Mouse (Mus musculus) frontal cortex, adult 2 months (tissue): ENCODE data around the gene Slain2. TPM values are rescaled to one million over a fixed set of nuclear protein-coding genes. Genes with fewer than 3 reads are reported as not detected.

ENCODE experiments used
- DNase-seq, 2 experiments: peaks; one replicate each; pipeline ENCODE4 v3.0.0; 2022; ENCODE audit warnings: low spot score in 1 of 2; ENCODE audit errors: extremely low spot score in 1 of 2
- polyA plus RNA-seq: library from polyadenylated mRNA; depleted of rRNA; stranded (reverse); fragments of >200 nt; gene quantifications from 2 replicates; pipeline ENCODE4 v1.2.3, GENCODE M21; 2012; rRNA removed

Gene Slain2
- polyA plus RNA-seq: 14.3 and 15.4 TPM in 2 replicates

- peak; percentile 79 to 94 for DNase-seq
These were observed at the start of gene Slain2 for GRCm38 (mm10) chr5:72913648-72914557. TSS of gene Slain2 (plus strand) at chr5:72914304.

DNA sequence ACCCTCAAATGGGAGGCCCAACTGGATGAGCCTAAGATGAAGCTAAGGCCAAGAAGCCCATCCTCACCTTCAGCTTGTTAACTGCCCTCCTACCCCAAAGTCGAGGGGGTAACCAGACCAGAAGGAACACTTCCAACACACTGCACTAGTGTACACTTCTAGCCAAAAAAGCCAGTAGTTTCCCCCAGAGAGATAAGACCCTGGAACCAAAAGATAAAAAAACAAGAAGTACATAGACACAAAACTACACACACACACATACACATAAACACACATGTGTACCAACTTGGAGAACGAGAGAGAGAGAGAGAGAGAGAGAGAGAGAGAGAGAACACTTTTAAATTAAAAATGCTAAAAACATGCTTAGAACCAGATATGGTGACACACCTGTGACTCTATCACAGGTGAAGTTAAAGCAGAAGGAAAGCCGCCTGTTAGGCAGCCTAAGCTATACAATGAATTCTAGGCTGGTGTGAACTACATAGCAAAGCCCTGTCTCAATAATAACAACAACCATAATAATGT, 49.4 kb upstream of the Slain2 start:
- no peak for DNase-seq

DNA sequence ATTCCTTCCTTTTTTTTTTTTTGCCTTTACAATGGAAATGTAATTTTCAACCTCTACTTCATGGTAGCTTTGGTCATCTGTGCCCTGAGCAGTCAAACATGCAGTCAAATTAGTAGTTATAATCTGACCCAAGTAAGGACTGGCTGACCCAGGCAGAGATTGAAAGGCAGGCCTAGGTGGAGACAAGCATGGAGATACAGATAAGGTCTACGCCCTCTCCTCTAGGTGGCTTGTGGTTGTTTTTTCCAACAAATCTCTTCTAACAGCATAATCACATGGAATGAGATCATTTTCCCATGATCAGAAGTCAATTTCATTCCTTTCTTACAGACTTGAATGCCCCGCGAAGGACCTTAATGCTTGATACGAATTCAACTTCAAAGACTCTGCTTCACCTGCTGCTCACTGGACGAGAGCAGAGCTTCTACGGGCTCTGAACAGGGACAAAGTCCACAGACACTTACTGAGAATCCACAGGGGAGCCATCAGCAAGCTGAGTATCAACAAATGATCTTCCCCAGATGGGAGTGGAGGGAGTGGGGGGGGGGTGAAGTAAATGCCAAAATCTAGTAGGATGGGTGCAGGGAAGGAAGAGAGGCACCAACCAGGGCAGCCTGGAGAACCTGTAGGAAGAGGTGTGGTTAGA, 47.7 kb upstream of the Slain2 start:
- no peak for DNase-seq

DNA sequence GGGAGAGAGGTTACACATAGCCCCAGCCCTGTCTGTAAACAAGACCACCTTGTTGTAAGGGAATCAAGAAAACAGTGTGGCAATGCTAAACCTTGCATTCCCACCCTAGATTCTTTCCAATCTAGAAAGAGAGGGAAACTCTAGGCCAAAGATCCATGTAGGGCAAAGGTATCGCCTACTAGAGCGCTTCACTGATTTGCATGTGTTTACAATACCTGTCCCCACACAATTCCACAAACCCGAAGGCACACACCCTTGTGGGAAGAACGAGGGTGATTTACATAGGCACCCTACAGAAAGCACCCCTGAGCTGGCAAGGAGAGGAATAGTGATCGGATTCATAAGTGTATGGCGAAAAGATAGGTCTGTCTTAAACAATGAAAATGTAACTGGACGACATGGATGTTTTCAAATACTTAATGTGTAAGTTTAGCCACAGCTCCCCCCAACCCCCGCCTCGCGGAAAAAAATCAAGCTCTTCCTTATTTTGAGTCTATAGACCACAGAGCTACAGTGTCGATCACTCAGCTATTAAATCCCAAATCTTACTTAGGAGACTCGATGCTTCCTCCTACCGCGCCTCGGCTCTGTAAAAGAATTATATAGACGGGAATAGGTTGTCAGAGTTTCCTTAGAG, 47.0 kb upstream of the Slain2 start:
- no peak for DNase-seq

- DNase-seq: peak; percentile 33 to 76
These were observed 45.8 kb upstream of the Slain2 start, which contains the start of gene Tec for GRCm38 (mm10) chr5:72868091-72868875. TSS of gene Tec (minus strand) at chr5:72868483.

GRCm38 (mm10) chr5:72869779-72870608, 44.1 kb upstream of the Slain2 start:
- no peak for DNase-seq

DNA sequence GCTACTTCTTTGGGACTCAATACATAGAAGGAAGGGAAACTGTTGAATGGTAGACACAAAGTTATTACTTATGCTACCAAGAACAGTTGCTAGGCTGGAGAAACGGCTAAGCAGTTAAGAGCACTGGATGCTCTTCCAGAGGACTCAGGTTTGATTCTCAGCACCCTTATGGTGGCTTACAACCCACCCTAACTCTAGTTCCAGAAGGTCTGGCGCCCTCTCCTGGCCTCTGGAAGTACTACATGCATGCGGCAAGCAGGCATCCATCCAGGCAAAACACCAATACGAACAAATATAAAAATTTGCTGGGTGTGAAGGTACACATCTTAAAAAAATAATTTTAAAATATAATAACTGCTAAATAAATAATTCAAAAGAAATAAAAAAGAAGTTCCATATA, 43.0 kb upstream of the Slain2 start:
- no peak for DNase-seq

DNA sequence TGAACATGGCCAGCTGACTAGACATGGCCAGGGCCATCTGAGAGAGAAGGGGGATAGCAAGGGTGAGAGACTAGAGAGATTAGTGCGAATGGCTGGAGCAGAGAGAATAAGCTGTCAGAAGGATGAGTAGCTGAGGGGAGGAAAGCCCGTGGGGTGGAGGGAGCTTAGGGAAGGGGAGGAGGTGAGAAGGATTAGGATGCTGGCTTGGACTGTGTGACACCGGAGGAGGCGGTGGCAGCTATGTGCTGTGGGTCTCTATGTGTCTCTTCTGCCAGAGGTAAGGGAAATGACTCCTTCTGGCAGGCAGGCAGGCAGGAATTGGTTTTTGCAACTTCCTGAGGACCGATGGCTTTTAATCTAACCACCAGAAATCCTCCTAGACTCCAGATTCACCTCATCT, 34.4 kb upstream of the Slain2 start:
- no peak for DNase-seq

GRCm38 (mm10) chr5:72881748-72882411, 32.2 kb upstream of the Slain2 start:
- DNase-seq: peak in 1 of 2 experiments; percentile 25

- peak; percentile 28 to 35 for DNase-seq
These were observed 31.7 kb upstream of the Slain2 start for GRCm38 (mm10) chr5:72882412-72882765.

GRCm38 (mm10) chr5:72883706-72884105, 30.4 kb upstream of the Slain2 start:
- no peak for DNase-seq

DNA sequence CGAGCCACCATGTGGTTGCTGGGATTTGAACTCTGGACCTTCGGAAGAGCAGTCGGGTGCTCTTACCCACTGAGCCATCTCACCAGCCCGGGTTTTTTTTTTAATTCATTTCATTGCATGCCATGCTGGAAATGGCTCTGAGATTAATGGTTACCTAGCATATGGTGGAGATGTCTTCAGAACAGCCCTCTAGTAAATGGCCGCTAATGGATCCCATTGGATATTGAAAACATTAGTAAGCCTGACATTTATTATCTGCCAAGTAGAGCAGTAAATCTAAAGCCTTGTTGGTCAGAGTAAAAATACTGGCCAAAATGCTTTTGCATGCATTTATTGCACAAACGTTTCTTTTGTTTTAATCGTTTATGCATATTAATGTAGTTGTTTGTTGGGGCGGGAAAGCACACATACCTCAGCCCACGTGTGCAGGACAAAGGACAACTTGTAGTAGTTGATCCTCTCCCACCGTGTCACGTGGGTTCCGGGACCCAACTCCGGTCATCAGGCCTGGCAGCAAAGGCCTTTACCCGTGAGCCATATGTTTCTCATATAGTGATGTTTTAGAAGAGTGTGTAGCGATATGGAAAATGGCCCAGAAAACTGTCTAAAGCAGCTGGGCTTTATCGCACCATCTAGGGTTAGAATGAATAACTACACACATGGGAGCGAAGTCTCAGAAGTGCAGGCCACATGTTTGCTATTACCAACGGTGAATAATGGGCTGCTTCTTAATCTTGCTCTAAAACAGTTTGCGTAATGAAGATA, 27.5 kb upstream of the Slain2 start:
- no peak for DNase-seq

DNA sequence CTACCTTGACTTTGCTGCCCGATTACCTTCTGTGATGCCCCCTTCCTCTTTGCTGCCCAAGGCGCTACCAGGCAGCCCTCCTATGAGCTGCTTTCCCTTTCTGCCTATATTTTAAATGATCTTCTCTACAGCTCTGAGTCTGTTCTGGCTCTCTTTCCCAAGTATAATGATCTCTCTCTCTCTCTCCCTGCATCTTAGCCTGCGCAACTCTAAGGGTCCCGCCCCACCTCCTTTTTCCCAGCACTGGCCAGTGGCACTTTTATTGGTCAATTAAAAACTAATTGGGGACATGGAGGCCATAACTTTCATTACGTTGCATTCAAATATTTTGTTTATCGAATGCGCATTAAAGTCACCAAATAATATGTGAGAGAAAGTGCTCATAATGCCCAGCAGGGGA, 25.8 kb upstream of the Slain2 start:
- no peak for DNase-seq

DNA sequence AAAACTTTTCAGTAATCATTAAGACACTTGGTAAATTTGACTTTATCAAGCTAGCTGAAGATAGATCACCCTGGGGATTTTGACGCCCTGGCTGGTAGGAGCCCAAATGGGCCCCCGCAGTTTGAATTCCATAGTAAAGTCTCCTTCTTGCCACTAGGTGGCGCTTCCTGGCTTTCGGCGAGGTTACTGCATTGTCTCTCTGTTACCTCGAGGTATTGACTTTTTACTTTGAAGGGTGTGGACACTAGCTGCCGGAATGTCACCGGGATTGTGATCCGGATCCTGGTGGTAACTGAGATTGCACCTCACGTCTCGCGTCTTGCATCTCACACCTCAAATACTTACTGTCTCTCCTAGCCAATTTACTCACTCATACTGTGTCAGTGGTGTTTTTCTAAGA, 22.6 kb upstream of the Slain2 start:
- peak; percentile 21 to 71 for DNase-seq

GRCm38 (mm10) chr5:72893987-72894386, 20.1 kb upstream of the Slain2 start:
- DNase-seq: no peak

- no peak for DNase-seq
These were observed 18.8 kb upstream of the Slain2 start for GRCm38 (mm10) chr5:72895261-72895660.

- no peak for DNase-seq
These were observed 17.4 kb upstream of the Slain2 start for GRCm38 (mm10) chr5:72896478-72897279.
